Mouse (Mus musculus): ENCODE data around the gene Recql5. TPM values are rescaled to one million over a fixed set of nuclear protein-coding genes. Genes with fewer than 3 reads are reported as not detected.

Recql5 gene
- polyA plus RNA-seq, 1 experiment = not detected

- peaks cover 4% of the 10 kb centered on the region for H3K4me1 ChIP-seq (ENCODE audit: control insufficient read depth, insufficient read depth, low read length)
- no peak overlapping the region for H3K4me3 ChIP-seq (ENCODE audit: insufficient read depth, low read depth, low read length)
- TF ChIP-seq POLR2A (IDR thresholded peaks at IDR 0.05; ENCODE audit: insufficient read depth, low read depth, low read length) = no peak
- no peak for TF ChIP-seq CTCF (IDR thresholded peaks at IDR 0.05; ENCODE audit: insufficient read depth, low read depth, low read length)
- no peak overlapping the region for H3K27ac ChIP-seq (ENCODE audit: insufficient read depth, low read depth, low read length)
- 68% methylated on average over 16 of the region's 16 CpGs for WGBS
These were observed 28.1 kb downstream of the Recql5 start for GRCm38 (mm10) chr11:115904956-115905790.

GRCm38 (mm10) chr11:115904231-115904955, 28.9 kb downstream of the Recql5 start:
- H3K4me1 ChIP-seq (ENCODE audit: control insufficient read depth, insufficient read depth, low read length) = peaks cover 11% of the 10 kb centered on the region
- H3K27ac ChIP-seq (ENCODE audit: insufficient read depth, low read depth, low read length) = no peak overlapping the region
- WGBS = 84% methylated on average over 8 of the region's 8 CpGs
- no peak for TF ChIP-seq POLR2A (IDR thresholded peaks at IDR 0.05; ENCODE audit: insufficient read depth, low read depth, low read length)
- no peak overlapping the region for H3K4me3 ChIP-seq (ENCODE audit: insufficient read depth, low read depth, low read length)

GRCm38 (mm10) chr11:115903384-115904230, 29.7 kb downstream of the Recql5 start:
- Histone ChIP-seq H3K4me1 (ENCODE audit: control insufficient read depth, insufficient read depth, low read length) (peaks cover 11% of the 10 kb centered on the region), H3K27ac (ENCODE audit: insufficient read depth, low read depth, low read length) (no peak overlapping the region), H3K4me3 (ENCODE audit: insufficient read depth, low read depth, low read length) (no peak overlapping the region)
- TF ChIP-seq CTCF (IDR thresholded peaks at IDR 0.05; ENCODE audit: insufficient read depth, low read depth, low read length) (no peak), POLR2A (IDR thresholded peaks at IDR 0.05; ENCODE audit: insufficient read depth, low read depth, low read length) (no peak)
- WGBS = 83% methylated on average over 11 of the region's 11 CpGs

GRCm38 (mm10) chr11:115902831-115903230, 30.4 kb downstream of the Recql5 start:
- no peak overlapping the region for H3K4me3 ChIP-seq (ENCODE audit: insufficient read depth, low read depth, low read length)
- 95% methylated on average over 1 of the region's 1 CpGs for WGBS
- TF ChIP-seq POLR2A (IDR thresholded peaks at IDR 0.05; ENCODE audit: insufficient read depth, low read depth, low read length) (no peak), CTCF (IDR thresholded peaks at IDR 0.05; ENCODE audit: insufficient read depth, low read depth, low read length) (no peak)
- H3K27ac ChIP-seq (ENCODE audit: insufficient read depth, low read depth, low read length) = no peak overlapping the region
- peaks cover 15% of the 10 kb centered on the region for H3K4me1 ChIP-seq (ENCODE audit: control insufficient read depth, insufficient read depth, low read length)

- H3K4me3 ChIP-seq (ENCODE audit: insufficient read depth, low read depth, low read length) = no peak overlapping the region
- 68% methylated on average over 5 of the region's 5 CpGs for WGBS
- H3K27ac ChIP-seq (ENCODE audit: insufficient read depth, low read depth, low read length) = no peak overlapping the region
- H3K4me1 ChIP-seq (ENCODE audit: control insufficient read depth, insufficient read depth, low read length) = peaks cover 15% of the 10 kb centered on the region
- no peak for TF ChIP-seq CTCF (IDR thresholded peaks at IDR 0.05; ENCODE audit: insufficient read depth, low read depth, low read length)
- no peak for TF ChIP-seq POLR2A (IDR thresholded peaks at IDR 0.05; ENCODE audit: insufficient read depth, low read depth, low read length)
These were observed 31.1 kb downstream of the Recql5 start for GRCm38 (mm10) chr11:115902177-115902576.

GRCm38 (mm10) chr11:115901338-115902161, 31.7 kb downstream of the Recql5 start:
- no peak for TF ChIP-seq CTCF (IDR thresholded peaks at IDR 0.05; ENCODE audit: insufficient read depth, low read depth, low read length)
- TF ChIP-seq POLR2A (IDR thresholded peaks at IDR 0.05; ENCODE audit: insufficient read depth, low read depth, low read length) = no peak
- Histone ChIP-seq H3K4me1 (ENCODE audit: control insufficient read depth, insufficient read depth, low read length) (peaks cover 15% of the 10 kb centered on the region), H3K4me3 (ENCODE audit: insufficient read depth, low read depth, low read length) (no peak overlapping the region), H3K27ac (ENCODE audit: insufficient read depth, low read depth, low read length) (no peak overlapping the region)
- 91% methylated on average over 9 of the region's 9 CpGs for WGBS

- no peak for TF ChIP-seq POLR2A (IDR thresholded peaks at IDR 0.05; ENCODE audit: insufficient read depth, low read depth, low read length)
- TF ChIP-seq CTCF (IDR thresholded peaks at IDR 0.05; ENCODE audit: insufficient read depth, low read depth, low read length) = no peak
- Histone ChIP-seq H3K4me1 (ENCODE audit: control insufficient read depth, insufficient read depth, low read length) (peaks cover 15% of the 10 kb centered on the region), H3K4me3 (ENCODE audit: insufficient read depth, low read depth, low read length) (no peak overlapping the region), H3K27ac (ENCODE audit: insufficient read depth, low read depth, low read length) (no peak overlapping the region)
- 84% methylated on average over 8 of the region's 8 CpGs for WGBS
These were observed 32.5 kb downstream of the Recql5 start for GRCm38 (mm10) chr11:115900561-115901337.

All from olfactory bulb, adult 2 months (tissue).